Mouse (Mus musculus): Measurements from ENCODE around the gene Nfyb. TPM values are rescaled to one million over a fixed set of nuclear protein-coding genes. Genes with fewer than 3 reads are reported as not detected.

Nfyb gene
- polyA plus RNA-seq, 1 experiment: 7.5 TPM

DNA sequence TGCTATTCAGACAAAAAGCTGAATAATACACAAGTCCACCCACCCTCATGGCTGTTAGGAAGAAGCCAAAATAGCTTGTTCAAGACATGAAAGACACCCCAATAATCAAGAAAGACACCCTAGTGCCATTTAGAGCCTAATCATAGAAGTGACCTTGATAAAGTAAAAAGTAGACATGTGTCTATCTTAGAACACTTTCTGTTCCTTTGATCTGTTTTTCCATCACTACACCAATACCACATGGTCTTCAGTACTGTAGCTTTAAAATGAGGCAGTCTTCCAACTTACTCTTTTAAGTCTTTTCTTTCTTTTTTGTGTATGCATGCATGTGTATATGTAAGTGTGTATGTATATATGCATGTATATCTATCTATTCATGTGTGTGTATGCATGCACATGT lies 16.9 kb upstream of the Nfyb start:
- DNase-seq (ENCODE audit: low read depth, low spot score): no peak

DNA sequence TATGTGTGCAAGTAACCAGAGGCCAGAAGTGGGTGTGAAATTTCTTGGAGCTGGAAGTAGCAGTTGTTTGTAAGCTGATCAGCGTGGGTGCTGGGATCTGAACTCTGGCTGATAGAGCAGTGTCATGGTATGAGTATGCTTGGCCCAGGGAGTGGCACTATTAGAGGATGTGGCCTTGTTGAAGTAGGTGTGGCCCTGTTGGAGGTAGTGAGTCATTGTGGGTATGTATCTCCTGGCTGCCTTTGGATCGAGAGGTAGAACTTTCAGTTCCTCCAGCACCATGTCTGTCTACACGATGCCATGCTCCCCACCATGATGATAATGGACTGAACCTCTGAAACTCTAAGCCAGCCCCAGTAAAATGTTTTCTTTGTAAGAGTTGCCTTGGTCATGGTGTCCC lies 16.4 kb upstream of the Nfyb start:
- WGBS: 58% methylated on average over 3 of the region's 3 CpGs
- DNase-seq (ENCODE audit: low read depth, low spot score): no peak

GRCm38 (mm10) chr10:82779831-82780230 lies 15.9 kb upstream of the Nfyb start:
- DNase-seq (ENCODE audit: low read depth, low spot score): no peak
- 98% methylated on average over 14 of the region's 14 CpGs for WGBS

DNA sequence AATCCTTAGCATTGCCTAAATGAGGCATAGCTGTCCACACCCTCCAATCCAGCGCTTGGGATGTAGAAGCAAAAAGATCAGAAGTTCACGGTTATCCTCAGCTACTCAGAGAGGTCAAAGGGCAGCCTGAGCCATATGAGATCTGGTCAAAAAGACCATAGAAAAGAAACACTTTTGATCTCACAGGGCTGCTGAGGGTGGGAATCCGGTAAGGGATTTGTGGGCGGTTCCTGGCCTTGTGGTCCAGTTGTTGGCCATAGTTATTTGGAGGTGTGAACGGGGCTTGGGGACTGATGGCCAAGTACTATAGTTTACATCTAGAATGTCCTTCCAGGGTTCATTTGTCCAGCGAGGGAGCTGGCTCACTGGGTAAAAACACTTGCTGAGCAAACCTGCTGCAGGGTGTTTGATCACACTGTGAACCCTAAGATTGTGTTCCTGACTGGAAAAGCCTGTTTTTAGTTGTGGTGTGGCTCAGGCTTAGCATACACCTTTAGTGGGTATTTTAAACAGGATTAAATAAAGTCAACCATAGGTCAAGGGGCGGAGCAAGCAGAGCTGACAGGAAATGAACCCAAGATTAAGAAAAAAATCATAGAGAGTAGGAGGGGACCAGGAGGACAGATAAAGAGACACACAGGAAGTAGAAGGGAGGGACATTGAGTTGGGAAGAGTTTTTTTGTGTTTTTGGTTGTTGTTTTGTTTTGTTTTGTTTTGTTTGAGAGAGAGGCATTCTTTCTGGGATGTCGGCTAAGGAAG lies 15.0 kb upstream of the Nfyb start:
- no peak for DNase-seq (ENCODE audit: low read depth, low spot score)
- WGBS: 80% methylated on average over 8 of the region's 8 CpGs

DNA sequence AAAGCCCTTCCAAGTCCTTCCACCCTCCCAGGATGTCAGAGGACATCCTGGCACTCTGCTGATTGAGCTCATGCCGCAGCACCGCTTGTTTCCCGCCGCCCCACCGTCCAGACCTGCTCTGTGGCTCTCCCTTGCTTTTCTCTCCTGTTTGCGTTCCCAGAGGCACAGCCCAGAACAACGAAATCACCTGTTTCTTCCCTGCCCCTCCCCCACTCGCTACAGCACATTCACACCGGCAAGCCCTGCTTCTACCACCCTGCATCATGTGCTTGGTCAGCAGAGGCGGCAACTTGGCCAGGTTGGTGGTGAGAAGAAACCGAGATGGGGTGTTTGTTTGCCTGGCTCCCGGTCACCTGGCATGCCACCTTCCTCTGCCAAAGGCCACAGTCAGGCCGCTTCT lies 13.9 kb upstream of the Nfyb start:
- DNase-seq (ENCODE audit: low read depth, low spot score): no peak
- WGBS: 13% methylated on average over 13 of the region's 13 CpGs

DNA sequence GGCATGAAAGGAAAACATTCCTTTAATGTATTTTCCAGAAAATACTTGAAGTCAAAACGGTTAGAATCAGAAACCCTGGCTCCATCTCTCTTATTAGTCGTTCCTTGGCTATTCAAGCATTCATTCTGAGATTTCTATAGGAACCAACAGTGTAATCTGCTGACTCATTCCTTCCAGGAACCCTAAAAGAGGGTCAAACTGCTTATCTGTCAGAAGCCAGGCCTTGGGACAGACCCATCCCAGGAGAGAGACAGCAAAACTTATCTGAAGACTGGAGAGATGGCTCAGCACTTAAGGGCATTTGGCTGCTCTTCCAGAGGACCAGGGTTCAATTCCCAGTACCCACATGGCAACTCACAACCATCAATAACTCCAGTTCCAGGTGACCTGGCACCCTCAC lies 13.1 kb upstream of the Nfyb start:
- DNase-seq (ENCODE audit: low read depth, low spot score): no peak
- 57% methylated on average over 2 of the region's 2 CpGs for WGBS

DNA sequence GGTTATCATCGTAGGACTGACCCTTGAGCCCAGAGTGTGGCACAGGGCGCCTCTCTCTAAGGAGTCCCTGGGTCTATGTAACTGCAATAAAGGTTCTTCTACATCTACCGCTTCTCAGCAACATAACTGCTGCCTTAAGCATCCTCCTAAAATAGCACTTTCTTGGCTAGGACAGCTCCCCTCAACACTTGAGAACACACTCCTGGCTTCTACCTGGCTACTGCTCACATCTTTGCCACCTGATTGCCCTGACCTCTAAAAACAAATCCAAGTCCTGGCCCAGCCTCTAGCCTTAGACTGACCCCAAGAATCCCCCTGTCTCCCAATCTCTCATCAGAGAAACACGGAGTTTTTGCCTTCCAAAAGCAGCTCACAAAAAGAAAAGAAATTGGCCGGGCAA lies 10.9 kb upstream of the Nfyb start:
- DNase-seq (ENCODE audit: low read depth, low spot score): no peak

GRCm38 (mm10) chr10:82771595-82772170 lies 7.7 kb upstream of the Nfyb start:
- DNase-seq (ENCODE audit: low read depth, low spot score): no peak
- 69% methylated on average over 9 of the region's 9 CpGs for WGBS

More for the DNA sequence above, 10.9 kb upstream of the Nfyb start:
- 95% methylated on average over 5 of the region's 5 CpGs for WGBS

DNA sequence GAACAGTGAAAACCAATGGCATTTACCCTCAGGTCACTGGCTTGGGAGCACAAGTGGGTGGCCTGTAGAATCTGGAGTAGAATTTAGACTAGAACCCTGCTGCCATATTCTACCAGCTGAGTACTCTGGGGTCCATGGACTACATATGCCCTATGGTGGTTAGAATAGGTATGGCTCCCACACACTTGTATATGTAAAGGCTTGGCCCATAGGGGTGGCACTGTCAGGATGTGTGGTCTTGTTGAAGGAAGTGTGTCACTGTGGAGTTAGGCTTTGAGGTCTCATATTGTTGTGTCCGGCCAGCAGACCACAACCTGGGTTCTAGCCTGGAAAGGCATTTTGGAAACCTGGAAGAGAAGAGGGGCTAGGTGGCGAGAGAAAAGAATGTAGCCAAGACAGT lies 6.8 kb upstream of the Nfyb start:
- DNase-seq (ENCODE audit: low read depth, low spot score): no peak
- WGBS: 68% methylated on average over 2 of the region's 2 CpGs

- DNase-seq (ENCODE audit: low read depth, low spot score): no peak
- WGBS: 57% methylated on average over 9 of the region's 9 CpGs
Observed at GRCm38 (mm10) chr10:82768901-82769300, 5.0 kb upstream of the Nfyb start.

GRCm38 (mm10) chr10:82762756-82763681 lies 925 bp downstream of the Nfyb start:
- WGBS: under 1% methylated on average over 43 of the region's 48 CpGs
- no peak for DNase-seq (ENCODE audit: low read depth, low spot score)

DNA sequence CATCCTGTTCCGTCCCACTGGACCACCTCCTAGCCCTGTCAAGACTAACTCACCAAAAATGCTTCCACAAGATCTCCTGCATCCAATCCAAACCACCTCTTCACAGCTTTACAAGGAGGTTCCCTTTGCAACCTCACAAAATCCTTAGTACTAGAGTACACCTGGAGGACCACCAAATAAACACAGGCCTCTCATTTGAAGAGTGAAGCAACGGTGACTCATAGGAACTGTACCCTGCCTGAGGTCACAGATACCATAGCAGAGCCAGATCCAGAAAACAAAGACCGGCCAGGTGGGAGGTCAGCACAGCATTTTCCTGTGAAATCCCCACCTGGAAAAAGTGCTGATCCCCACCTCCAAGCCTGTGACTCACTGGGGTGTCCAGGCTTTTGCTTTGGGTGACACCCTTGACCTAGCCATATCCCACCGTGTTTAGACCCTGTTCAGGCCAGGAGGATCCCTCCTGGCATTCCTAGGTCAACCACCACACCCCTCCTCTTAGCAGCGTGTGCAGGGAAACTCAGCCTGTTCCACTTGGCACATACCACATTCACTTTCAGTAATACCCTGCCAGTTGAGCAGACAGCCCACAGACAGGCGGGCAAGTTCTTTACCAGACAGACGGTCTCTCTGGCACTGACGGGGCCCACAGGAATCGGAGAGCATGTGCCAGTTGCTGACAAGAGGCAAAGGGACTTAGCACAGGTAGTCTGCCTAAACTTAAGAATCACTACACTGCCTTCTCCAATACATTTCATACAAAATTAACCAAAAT lies 2.7 kb downstream of the Nfyb start:
- DNase-seq (ENCODE audit: low read depth, low spot score): no peak
- 72% methylated on average over 9 of the region's 9 CpGs for WGBS

DNA sequence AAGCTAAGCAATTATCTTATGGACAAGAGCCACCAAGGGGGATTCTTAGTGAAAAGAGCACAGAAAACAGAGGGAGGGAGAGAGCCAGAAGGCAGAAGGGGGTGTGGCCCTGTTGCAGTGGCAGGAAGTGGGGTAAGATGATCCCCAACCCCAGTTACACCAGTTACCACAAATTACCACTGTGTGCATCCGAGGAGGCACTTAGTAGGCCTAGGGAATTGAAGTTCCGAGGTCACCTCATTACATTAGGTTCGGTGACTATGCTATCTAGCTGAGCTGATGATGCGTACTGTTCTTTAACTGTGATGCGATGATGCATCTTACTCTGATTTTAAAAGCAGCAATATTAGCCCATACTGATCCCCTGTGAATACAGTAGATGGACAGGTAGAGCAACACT lies 4.2 kb downstream of the Nfyb start:
- DNase-seq (ENCODE audit: low read depth, low spot score): no peak
- WGBS: 93% methylated on average over 5 of the region's 5 CpGs

GRCm38 (mm10) chr10:82758878-82759277 lies 5.1 kb downstream of the Nfyb start:
- WGBS: 89% methylated on average over 3 of the region's 3 CpGs
- no peak for DNase-seq (ENCODE audit: low read depth, low spot score)

DNA sequence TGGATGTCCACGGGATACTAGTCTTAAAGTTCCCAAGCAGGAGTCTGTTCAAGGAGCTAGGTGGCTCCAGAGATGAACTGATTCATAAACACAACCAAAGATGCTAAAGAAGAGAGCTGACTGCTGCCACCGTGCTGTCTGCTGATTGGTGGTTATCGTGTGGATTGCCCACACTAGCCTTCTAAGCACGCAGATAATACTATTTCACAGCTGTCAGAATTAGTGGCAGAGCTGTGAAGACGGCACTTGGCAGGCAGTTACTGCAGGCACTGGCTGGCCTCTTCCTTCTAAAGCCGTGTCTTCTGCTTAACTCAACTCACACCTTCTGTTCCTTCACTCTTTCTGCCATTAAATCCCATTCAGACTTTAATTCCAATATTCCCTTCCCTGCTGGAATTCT lies 5.6 kb downstream of the Nfyb start:
- no peak for DNase-seq (ENCODE audit: low read depth, low spot score)
- WGBS: 87% methylated on average over 6 of the region's 6 CpGs

DNA sequence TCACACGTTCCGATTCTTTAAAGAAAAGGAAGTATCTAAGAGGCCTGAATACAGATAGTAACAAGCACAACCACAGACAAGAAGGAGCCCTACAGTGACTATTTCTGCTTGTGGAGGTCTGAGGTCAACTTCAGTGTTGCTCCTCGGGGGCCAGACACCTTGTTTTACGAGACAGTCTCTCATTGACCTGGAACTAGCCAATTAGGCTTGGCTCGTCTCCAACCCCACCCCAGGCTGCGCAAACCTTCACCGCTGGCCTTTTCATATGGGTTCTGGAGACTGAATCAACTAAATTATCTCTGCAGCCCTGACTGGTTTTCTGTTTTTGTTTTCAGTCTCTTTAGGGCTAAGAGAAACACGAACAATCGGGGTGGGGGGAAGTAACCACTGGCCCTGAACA lies 6.6 kb downstream of the Nfyb start:
- no peak for DNase-seq (ENCODE audit: low read depth, low spot score)
- 35% methylated on average over 9 of the region's 9 CpGs for WGBS

GRCm38 (mm10) chr10:82756466-82756865 lies 7.5 kb downstream of the Nfyb start:
- 86% methylated on average over 9 of the region's 9 CpGs for WGBS
- DNase-seq (ENCODE audit: low read depth, low spot score): no peak

DNA sequence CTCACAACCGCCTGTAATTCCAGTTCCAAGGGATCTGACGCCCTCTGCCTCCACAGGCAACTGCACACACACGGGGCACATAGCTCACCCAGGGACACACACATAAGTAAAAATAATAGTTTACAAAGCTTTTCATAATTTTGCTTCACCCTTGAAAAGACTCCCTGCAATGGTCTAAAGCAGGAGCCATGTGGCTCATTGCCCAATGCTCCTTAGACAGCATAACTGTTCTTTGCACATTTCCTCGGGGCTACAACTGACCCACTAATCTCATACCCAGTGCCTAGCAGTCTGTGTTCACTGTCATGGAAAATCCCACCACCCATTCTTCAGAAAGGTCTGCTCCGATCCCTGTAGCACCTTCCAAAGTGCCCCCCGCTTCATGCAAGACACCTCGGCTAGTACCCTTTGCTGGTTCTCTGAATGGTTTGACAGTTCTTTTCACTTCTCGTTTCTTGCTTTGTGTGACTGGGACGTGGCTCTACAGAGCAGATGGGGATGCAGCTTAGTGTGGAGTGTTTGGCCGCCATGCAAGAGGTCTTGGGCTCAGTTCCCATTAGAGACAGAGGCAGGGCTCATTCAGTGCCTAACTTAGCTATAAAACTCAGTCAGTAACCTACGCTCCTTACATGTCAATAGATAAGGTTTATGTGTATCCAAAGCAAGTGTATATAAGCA lies 8.6 kb downstream of the Nfyb start:
- 91% methylated on average over 11 of the region's 11 CpGs for WGBS
- DNase-seq (ENCODE audit: low read depth, low spot score): no peak

DNA sequence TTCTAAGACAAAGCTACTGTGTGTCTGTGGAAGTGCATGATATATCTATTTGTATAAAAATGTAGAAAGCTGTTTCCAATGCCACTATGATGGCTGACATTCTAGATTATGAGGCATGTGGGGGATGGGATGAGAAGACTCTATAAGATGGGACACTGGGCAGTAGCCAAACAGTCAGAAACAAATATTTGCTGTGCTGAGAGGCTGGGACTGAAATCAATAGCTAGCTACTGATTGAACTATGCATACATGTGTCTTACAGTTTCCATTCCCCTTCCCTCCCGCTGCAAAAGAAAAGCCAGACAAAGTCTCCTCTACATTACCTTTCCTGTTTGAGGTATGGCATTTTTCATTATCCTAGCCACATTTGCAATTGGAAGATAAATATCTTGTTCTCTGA lies 9.3 kb downstream of the Nfyb start:
- 67% methylated on average over 1 of the region's 1 CpGs for WGBS
- DNase-seq (ENCODE audit: low read depth, low spot score): no peak
